Mouse (Mus musculus): ENCODE measurements around the gene Xirp1. TPM values are rescaled to one million over a fixed set of nuclear protein-coding genes. Genes with fewer than 3 reads are reported as not detected.

Gene Xirp1
- 100 to 1,000 TPM; 101 to 111 TPM for total RNA-seq (2021)
- long read RNA-seq, experiment 1, full-length matches to known transcripts, result 39 of 93 reads
- long read RNA-seq, experiment 1, partial matches to known transcripts, result 28 of 93 reads
- long read RNA-seq, experiment 1, other reads (novel, unspliced or antisense), result 26 of 93 reads
- long read RNA-seq, experiment 2, full-length matches to known transcripts, result 57 of 125 reads
- long read RNA-seq, experiment 2, partial matches to known transcripts, result 37 of 125 reads
- long read RNA-seq, experiment 2, other reads (novel, unspliced or antisense), result 31 of 125 reads

DNA sequence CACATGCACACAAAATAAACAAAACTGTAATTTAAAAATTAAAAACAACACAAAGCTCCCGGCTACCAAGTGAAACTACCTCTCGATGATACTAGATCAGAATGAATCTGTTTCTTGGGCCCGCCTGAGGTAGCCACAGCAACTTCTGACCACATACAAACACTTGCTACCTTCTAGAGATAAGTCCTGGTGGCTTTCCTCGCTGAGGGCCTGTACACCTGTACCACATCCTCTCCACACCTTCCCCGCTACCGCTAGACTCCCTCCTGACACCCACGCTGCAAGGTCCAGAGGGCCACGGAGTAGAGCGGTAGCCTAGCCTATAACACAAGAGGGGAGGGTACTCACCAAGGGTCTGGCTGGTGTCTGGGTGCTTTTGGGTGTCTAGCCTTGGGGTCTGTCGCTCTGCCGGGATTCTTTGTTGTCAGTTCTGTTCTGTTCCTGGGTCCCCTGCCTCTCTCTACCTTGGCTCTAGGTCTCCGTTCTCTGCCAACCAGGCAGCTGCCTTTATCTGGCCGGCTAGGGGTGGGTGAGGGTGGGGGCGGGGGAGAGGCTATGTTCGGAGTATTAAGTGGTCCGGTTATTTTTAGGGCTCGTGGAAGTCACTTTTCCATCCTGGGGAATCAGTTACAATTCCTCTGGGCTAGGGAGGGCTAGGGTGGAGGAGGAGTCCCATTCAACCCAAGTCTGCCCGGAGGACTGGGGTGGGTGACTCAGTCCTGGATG is at the start of gene Xirp1:
Xirp1 (minus strand) TSS at position 513 of the 726 bp plus-strand sequence.
- DNase-seq (ENCODE audit: low spot score in 2 of 2), result no peak

DNA sequence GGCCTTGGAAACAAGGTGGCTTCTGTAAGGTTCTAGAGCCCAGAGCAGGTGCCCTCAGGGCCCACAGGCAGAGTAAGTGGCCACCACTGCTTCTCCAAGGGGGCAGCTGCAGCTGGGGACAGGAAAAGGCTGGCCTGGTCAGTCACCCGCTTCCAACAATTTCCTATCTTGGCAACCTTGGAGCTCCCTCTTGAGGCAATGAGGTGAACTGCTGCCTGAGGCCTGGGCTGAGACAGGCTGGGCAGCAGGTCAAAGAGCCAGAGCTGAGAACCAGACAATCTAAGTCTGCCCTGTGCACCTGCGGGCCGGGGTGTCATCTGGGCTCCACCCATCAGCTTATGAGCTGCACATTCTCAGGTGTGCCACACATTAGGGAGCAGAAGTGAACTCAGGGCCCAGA is 49.8 kb upstream of the Xirp1 start:
- peak; percentile 68 to 79 for DNase-seq (ENCODE audit: low spot score in 2 of 2)

DNA sequence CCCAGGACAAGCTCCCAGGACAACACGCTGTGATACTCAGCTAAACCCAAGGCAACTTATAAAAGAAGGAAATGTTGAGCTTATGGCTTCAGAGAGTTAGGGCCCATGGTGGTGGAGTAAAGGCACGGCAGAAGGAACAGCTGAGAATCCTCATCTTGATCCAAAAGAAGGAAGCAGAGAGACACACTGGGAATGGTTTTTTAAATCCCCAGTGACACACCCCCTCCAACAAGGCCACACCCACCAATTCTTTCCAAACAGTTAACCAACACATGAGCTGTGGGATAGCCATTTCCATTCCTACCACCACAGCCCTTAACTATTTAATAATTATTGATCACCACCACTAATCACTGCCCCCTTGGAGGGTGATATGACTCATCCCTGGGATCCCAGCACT is 47.9 kb upstream of the Xirp1 start:
- DNase-seq (ENCODE audit: low spot score in 2 of 2), result no peak

DNA sequence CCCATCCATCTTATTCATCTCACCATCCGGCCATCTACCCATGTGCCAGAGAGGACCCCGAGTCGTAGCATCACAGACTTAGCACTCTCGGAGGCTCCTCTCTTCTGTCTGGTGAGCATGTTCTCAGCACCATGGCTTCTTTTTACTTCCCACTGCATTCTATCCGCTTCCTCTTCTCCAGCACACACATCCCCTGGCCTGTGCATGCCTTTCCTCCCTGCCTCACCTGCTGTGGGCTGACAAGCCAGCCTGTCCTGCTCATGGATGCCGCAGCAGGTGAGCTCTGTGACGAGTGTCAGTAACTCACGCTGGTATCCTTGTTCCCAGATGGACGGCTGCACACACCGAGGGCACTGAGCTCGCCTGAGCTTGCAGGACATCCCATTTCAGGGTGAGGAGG is 46.4 kb upstream of the Xirp1 start, which contains the start of gene Cx3cr1:
Cx3cr1 (minus strand) TSS at position 101 of the 400 bp plus-strand sequence.
- DNase-seq (ENCODE audit: low spot score in 2 of 2), result no peak

DNA sequence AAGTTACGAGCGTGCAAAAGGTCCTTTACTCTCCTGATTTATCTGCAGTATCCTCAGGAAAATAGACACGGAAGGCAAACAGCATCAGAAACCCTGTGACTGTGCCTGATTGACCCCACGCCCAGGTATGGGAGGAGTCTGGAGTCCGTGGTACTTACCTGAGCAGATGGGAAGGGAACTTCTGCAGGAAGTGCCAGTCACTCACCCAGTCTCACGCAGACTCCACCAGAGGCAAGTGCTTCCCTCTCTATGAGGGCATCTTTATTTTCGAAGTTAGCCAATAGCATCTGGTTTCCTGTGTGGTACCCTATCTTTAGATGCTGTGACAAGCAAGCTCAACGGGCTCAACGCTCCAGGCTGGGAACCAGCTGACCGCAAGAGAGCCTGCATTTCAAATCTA is 44.6 kb upstream of the Xirp1 start:
- no peak for DNase-seq (ENCODE audit: low spot score in 2 of 2)

DNA sequence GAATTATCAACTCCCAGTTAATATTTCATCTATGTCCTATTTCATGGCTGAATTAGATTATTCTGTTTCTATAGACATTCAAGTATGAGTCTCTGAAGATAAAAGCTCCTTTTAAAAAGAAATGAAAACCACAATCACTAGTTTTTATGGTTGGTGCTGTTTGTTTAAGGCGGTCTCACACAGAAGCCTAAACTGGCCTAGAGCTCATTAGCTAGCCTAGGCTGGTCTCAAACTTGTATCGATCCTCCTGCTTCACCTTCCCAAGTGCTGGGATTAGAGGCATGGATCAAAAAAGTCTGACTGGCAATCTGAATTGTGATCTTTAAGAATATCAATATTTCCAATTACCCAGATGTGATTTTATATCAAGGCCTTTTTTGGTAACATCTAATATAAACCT is 44.2 kb upstream of the Xirp1 start:
- no peak for DNase-seq (ENCODE audit: low spot score in 2 of 2)

DNA sequence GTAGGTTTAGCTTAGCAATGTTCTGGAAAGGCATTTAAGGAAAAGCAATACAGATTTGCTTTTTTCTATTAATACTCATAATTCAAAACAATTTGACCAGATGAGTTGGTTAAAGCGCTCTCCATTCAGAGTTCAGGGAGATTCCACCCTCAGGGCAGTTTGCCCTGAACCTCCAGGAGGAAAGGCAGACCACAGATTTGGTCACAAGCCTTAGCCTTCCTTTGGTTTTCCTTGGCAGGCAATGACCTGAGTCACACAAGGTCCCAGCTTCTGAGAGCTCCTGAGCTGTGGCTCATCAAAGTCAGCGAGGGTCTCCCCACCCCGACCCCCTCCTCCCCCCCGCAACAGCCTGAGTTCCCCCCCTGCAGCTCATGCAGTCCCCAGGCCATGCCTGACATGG is 40.9 kb upstream of the Xirp1 start:
- no peak for DNase-seq (ENCODE audit: low spot score in 2 of 2)

DNA sequence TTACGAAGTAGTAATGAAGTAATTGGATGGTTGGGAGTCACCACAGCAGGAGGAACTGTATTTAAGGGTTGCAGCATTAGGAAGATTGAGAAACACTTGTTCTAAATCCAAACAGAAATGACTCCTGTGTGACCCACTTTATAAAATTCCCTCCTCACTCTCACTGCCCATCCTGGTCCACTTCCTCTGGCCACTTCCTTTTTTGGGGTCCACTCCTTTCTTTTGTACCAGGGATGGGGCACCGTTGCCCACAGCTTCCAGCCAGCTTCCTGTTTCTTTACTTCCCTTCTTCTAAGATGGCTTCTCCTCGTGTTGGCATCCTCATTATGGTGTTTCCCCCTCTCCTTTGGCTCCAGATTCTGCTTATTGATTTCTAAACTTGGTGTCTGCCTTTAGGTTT is 35.3 kb upstream of the Xirp1 start:
- no peak for DNase-seq (ENCODE audit: low spot score in 2 of 2)

DNA sequence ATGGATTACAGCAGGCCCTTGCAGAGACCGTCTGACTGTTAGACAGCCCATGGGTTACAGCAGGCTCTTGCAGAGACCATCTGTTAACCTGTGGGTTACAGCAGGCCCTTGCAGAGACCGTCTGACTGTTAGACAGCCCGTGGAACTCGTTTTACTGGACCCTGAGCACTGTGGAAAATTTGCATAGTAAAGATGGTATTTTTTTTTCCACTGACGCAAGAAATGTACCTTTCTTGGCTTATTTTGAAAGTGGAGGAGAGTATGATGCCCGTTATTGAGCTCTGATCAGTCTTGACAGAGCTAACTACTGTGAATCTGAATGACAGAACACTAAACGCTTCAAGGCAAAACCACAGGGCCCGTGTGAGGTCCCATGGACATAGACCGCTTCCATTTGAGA is 32.8 kb upstream of the Xirp1 start:
- DNase-seq (ENCODE audit: low spot score in 2 of 2), result no peak

DNA sequence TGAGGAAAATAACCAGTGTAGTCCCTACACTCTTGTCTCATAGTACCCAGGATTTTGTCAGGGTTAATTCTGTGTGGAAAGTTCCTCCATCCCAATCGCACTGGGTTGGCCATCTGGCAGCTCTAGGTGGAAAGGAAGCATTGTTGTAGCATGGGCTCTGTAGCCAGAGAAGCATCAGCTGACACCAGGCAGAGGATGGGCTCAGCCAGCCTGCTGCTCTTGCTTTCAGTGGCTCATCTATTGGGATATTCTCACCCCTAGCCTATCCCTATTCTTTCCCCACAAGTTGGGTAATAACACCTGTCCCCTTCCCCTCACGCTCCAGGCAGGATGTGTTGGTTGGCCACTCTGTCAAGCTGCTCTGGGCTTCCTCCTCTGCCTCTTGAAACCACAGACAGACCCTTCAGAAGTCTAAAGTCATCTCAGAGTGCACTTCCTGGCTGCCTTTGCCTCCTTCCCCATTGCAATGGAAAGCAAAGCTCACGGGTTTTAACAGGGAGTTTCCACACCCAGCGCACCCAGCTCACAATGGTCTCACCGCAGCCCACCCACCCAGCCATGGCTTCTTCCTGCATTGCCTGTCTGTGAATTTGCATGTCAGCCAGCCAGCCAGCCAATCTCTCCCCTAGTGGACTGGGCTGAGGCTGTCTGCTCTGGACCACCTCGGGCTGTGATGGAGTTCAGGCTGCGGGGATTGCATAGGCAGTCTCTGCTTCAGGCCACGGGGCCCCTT is 31.3 kb upstream of the Xirp1 start:
- no peak for DNase-seq (ENCODE audit: low spot score in 2 of 2)

DNA sequence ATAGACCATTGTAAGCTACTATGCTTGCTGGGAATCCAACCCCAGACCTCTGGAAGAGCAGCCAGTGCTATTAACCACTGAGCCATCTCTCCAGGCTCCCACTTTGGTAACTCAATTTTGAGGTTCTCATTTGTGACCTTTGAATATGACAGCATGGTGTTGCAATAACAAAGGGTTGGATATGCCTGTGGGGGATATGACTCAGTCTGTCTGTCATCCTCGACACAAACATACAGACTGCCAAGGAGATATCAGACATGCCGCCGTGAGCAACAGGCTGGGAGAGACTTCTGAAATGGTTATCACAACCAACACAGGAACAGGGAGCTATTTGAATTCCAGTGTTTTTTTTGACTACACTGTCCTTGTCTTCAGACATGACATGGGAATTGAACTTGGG is 26.0 kb upstream of the Xirp1 start:
- DNase-seq (ENCODE audit: low spot score in 2 of 2), result no peak

DNA sequence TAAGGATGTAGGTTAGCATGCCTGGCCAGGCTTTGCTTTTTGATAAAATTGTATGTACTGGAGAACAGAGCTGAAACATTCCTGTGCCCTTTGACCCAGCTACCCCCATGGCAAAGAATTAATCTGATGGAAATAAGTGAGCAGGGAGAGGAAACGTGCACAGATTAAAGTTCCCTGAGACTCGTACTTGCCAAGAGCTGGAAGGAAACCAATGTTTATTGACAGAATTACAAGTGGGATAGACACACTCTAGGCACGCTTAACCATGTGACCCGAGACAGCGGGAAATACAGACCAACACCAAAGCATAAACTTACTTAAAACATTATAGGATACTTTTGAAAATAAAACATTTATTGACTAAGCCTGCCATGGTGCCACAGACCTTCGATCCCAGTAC is 25.1 kb upstream of the Xirp1 start:
- DNase-seq (ENCODE audit: low spot score in 2 of 2), result no peak

DNA sequence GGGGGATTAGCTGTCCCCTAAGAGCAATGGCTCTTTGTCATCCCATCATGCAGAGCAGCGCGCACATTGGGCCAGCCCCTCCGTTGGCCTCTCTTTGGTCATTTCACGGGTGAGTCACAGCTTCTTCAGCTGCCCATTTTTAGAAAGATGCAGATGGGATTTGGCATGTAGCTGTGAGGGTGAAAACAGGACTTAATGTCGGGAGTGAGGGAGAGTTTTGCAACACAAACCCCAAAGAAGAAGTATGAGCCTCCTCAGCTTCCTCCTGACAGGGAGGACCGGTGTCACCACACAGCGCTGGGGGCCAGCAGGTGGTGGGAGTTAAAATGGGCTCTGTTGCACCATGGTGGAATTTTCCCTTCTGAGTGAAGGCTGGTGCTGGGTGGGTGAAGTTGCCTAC is 19.7 kb upstream of the Xirp1 start:
- DNase-seq (ENCODE audit: low spot score in 2 of 2), result no peak

DNA sequence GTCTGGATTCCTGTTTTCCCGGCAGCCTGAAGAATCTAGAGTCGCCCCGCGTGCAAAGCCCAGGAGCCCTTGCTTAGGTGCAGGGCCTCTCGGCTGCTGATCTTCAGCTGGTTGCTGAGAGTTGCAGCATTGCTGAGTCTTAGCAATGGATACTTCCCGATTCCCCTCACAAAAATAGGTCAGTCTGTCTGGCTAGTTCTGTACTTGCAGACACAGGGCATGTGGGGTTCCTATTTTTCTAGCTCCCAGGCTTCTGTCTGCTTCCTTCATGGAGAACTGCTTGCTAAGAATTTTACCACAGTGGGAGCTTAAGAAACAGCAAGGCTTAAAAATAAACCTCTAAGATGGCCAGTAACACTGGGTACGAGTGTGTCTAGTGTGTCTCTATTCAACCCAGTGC is 14.0 kb upstream of the Xirp1 start:
- no peak for DNase-seq (ENCODE audit: low spot score in 2 of 2)

DNA sequence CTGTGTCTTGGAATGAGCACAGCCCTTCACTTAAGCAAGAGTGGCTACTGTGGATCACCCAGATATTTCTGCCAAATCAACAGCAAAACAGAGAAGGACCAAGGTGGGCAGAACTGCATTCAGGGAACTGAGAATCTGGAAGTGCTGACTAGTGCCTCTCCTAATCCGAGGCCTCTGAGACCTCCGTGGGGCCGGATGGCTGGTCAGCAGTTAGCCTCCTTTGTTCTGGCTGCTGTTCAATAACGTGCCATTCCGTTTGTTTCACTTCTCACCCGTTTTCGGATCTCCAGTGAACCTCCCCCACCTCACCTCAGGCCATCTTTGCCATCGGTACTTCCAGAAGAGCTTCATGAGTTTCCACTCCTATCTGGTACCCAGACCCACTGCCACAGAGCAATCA is 11.0 kb upstream of the Xirp1 start:
- no peak for DNase-seq (ENCODE audit: low spot score in 2 of 2)

DNA sequence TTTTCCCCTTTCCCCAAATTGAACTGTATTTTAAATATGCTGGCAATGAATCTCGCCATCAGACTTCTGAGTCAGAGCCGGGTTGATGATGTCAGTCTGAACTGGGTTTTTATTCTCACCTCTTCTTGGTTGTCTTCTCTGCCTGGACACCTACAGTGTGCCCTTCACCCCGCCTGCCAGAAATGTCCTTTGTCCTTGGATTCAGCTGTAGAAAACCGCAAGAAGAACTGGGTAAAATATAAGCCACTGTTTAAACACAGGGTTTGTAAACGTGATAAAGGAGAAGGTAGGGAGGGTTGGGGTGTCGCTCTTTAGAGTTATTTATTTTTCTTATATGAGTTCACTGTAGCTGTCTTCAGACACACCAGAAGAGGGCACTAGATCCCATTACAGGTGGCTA is 9.3 kb upstream of the Xirp1 start:
- no peak for DNase-seq (ENCODE audit: low spot score in 2 of 2)

DNA sequence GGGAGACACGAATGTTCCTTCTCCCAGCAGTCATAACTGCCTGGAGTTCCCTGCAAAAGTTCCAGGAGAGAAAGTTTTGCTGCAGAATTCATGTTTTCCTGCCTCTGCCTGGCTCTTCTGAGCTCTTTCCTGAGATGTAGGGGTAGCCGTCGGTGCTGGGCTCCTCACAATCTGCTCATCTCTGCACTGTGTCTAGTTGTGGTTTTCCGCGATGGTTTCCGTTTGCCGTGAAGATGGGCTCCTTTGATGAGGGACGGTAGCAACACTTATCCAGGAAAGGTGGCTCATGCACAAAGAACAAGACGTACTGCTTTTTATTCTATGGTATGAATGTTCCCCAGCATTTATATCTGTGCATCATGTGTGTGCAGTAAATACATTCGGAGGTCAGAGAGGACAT is 7.0 kb upstream of the Xirp1 start:
- peak in 1 of 2 experiments; percentile 13 for DNase-seq (ENCODE audit: low spot score in 2 of 2)

DNA sequence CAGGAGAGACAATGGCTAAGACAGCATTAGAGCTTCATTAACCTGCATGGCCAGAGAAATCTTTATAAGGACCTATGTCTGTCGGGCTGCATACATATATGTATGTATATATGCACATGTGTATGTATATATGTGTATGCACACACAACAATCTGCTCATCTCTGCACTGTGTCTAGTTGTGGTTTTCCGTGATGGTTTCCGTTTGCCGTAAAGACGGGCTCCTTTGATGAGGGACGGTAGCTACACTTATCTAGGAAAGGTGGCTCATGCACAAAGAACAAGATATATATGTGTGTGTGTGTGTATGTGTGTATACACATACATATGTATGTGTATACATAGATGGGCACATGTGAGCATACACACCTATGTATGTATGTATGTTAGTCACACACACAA is 6.5 kb upstream of the Xirp1 start:
- DNase-seq (ENCODE audit: low spot score in 2 of 2), result no peak

DNA sequence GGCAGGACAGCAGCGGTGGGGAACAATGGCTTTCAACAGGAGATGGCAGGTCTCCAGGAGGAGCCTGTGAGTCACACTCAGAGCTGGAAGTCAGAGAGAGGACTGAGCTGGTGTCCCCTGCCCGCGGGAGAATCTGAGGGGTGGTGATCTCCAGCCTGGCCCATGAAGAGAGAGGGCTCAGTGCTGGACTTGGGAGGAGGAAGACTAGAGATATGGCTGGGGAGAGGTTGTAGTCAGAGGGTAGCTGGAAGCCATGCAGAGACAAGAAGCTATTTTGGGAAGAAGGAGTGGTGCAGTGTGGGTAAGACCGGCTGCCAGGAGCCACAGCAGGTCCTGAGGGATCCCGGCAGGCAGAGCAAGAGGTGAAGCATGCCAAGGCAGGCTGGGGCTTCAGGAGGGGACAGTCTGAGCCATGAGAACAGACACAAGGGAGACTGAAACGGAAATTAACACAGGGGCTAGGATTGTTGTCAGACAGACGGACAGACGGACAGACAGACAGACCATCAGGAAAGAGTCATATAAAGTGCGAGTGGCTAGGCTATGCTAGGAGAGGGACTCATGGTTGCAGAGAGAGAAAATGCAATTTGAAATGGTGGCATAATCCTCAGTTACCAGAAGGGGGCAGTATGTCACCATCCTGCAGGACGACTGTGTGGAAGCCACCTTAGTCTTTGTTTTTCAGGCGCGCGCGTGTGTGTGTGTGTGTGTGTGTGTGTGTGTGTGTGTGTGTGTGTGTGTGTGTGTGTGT is 4.2 kb upstream of the Xirp1 start:
- DNase-seq (ENCODE audit: low spot score in 2 of 2), result peak in 1 of 2 experiments; percentile 17

DNA sequence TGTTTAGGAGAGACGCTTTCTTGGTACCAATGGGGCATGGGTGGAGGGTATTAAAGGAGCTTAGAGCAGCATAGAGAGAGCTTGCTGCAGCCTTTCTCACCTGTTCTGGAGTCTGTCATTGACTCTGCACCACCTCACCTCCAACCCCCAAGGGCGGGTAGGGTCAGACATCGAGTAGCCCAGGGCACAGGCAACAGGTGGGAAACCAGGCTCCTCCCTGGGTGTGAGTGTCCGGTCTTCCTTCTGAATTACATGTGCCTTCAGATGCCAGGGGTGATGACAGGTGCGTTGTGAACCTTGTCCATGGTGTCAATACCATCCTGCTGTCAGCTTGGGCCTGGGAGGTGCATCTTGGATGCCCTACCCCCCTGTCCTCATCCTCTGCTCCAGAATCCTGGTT is 1.2 kb upstream of the Xirp1 start:
- no peak for DNase-seq (ENCODE audit: low spot score in 2 of 2)

DNA sequence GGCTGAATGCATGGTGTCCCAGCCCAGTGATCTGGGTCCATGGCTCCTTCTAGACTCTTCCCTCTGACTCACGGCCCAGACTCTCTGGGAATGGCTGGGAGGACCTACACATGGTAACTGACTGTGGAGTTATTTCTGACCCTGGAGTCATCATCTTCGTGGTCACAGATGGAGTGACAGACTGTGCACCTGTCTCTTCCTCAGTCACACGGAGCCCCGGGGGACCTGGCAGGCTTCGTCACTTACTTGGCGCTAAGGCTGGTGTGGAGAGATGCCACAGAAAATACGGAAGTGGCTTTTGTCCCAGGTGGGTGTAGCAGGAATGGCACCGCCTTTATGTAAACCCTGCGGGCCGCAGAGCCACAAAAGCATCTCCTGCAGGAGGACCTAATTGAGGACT is 773 bp upstream of the Xirp1 start:
- DNase-seq (ENCODE audit: low spot score in 2 of 2), result no peak

DNA sequence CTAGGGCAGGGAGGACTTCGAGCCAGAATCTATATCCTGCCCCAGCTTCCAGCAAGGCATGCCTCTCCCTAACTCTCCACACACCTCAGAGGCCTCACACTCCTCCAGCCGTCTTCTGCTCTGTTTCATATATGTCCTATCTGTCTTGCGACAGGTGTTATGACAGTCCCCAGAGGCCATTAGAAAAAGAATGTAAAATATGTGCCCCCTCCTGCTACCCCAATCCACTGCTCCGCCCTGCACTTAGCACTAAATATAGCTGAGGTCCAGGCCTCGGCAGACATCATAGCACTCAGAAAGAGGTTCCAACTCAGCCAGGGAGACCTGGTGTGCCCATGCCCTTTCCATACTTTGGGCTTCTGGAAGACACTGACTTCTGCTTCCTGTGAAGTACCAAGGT is 2.2 kb downstream of the Xirp1 start:
- DNase-seq (ENCODE audit: low spot score in 2 of 2), result no peak

Data from gastrocnemius, postnatal 4 days (tissue).